Mouse (Mus musculus): ENCODE measurements around the gene Tmem255b. TPM values are rescaled to one million over a fixed set of nuclear protein-coding genes. Genes with fewer than 3 reads are reported as not detected.

The Tmem255b gene
- polyA plus RNA-seq, 1 experiment from 2014 or later = 0.62 TPM

DNA sequence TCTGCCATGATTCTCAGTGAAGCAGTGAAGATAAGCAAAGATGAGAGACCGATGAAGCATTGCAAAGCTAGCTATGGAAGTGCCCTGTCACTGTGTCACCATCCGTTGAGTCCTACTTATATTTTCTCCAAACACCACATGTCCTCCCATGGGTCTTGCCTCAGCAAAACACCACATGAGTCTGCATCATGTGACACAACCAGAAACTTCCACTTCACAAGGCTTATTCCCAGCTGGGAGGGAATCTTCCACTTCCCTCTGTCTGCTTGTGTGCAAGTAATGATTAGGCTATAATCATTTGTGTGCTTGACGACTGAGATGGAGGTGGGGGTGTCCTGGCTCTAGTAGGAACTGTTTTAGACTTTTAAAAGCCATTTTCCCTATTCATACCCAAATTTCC lies 66.2 kb downstream of the Tmem255b start:
- H3K36me3 ChIP-seq = no peaks in the 10 kb centered on the region
- no peaks in the 10 kb centered on the region for H3K4me1 ChIP-seq (replicated peaks)
- H3K9ac ChIP-seq = no peak overlapping the region
- no peak overlapping the region for H3K27ac ChIP-seq
- WGBS = 81% methylated on average over 3 of the region's 3 CpGs
- H3K9me3 ChIP-seq = no peaks in the 10 kb centered on the region
- no peaks in the 10 kb centered on the region for H3K27me3 ChIP-seq
- H3K4me3 ChIP-seq = no peak overlapping the region
- no peak overlapping the region for H3K4me2 ChIP-seq
- no peak for ATAC-seq (ENCODE audit: low FRiP score)

- no peak overlapping the region for H3K4me3 ChIP-seq
- H3K9me3 ChIP-seq = no peaks in the 10 kb centered on the region
- no peak overlapping the region for H3K27ac ChIP-seq
- H3K4me2 ChIP-seq = no peak overlapping the region
- H3K27me3 ChIP-seq = no peaks in the 10 kb centered on the region
- no peak overlapping the region for H3K9ac ChIP-seq
- H3K36me3 ChIP-seq = no peaks in the 10 kb centered on the region
- no peak for ATAC-seq (ENCODE audit: low FRiP score)
- 89% methylated on average over 8 of the region's 8 CpGs for WGBS
- H3K4me1 ChIP-seq (replicated peaks) = no peaks in the 10 kb centered on the region
Observed at GRCm38 (mm10) chr8:13503936-13504606, 69.1 kb downstream of the Tmem255b start.

- no peak for ATAC-seq (ENCODE audit: low FRiP score)
- Histone ChIP-seq H3K9me3 (no peaks in the 10 kb centered on the region), H3K4me3 (no peak overlapping the region), H3K9ac (no peak overlapping the region), H3K4me2 (no peak overlapping the region), H3K4me1 (replicated peaks) (no peaks in the 10 kb centered on the region), H3K36me3 (no peaks in the 10 kb centered on the region), H3K27ac (no peak overlapping the region), H3K27me3 (no peaks in the 10 kb centered on the region)
Observed at GRCm38 (mm10) chr8:13504894-13505674, 70.1 kb downstream of the Tmem255b start.

DNA sequence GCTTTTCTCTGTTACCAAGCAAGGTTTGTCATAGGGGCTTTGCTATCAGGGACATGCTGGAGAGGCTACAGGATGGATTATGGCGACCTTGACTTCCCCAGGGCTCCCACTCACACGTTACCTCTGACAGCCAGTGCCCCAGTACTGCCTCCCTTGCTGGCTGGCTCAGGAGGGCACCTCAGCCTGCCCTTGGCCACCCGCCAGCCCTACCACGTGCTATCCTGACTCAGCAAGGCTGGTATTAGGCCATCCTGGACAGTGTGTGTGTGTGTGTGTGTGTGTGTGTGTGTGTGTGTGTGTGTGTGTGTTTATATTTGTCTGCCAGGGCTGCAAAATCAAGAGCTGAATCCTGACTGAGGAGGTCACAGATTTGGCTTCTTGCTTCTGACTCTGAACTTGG lies 71.9 kb downstream of the Tmem255b start:
- WGBS = 49% methylated on average over 4 of the region's 4 CpGs
- H3K27ac ChIP-seq = no peak overlapping the region

DNA sequence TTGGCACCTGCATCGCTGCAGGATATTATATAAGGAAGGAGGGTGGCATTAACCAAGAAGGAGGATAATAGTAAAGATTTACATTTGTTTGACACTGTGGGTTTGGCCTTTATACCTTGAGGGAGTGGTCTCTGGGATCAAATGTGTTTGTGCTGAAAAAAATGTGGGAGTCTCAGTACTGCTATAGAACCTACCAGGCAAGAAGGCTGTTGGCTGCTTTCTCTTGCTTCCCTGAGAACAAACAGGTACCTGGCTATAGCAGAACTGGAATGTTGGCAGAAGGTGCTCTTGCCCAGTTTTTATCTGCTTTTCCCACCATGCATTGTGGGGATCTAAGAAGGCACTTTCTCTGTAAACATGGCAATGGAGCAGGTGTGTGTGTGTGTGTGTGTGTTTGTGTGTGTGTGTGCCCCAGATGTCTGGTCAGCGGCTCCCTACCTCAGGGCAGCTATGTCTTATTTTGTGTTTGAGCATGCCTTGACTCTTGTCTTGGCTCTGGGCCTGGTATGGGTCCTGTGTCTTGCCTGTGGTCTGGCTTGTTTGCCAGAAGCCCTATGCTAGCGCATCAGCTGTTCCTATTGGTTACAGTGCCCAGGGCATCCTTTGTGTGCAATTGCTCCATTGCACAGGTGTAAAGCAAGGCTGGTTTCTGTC lies 72.4 kb downstream of the Tmem255b start:
- H3K4me1 ChIP-seq (replicated peaks) = no peaks in the 10 kb centered on the region
- H3K27ac ChIP-seq = no peak overlapping the region
- no peaks in the 10 kb centered on the region for H3K36me3 ChIP-seq
- H3K9me3 ChIP-seq = no peaks in the 10 kb centered on the region
- WGBS = 81% methylated on average over 3 of the region's 3 CpGs
- no peak overlapping the region for H3K4me2 ChIP-seq
- no peaks in the 10 kb centered on the region for H3K27me3 ChIP-seq
- no peak overlapping the region for H3K9ac ChIP-seq
- no peak overlapping the region for H3K4me3 ChIP-seq
- ATAC-seq (ENCODE audit: low FRiP score) = no peak

More for the DNA sequence above, 71.9 kb downstream of the Tmem255b start:
- H3K4me2 ChIP-seq = no peak overlapping the region
- no peak overlapping the region for H3K9ac ChIP-seq
- H3K27me3 ChIP-seq = no peaks in the 10 kb centered on the region
- ATAC-seq (ENCODE audit: low FRiP score) = no peak
- H3K36me3 ChIP-seq = no peaks in the 10 kb centered on the region
- no peaks in the 10 kb centered on the region for H3K9me3 ChIP-seq
- H3K4me3 ChIP-seq = no peak overlapping the region
- no peaks in the 10 kb centered on the region for H3K4me1 ChIP-seq (replicated peaks)

GRCm38 (mm10) chr8:13512016-13512415 lies 77.0 kb downstream of the Tmem255b start:
- Histone ChIP-seq H3K9me3 (no peaks in the 10 kb centered on the region), H3K4me1 (replicated peaks) (no peaks in the 10 kb centered on the region), H3K4me2 (no peak overlapping the region), H3K9ac (no peak overlapping the region), H3K36me3 (no peaks in the 10 kb centered on the region), H3K4me3 (no peak overlapping the region), H3K27ac (no peak overlapping the region), H3K27me3 (no peaks in the 10 kb centered on the region)
- WGBS = 75% methylated on average over 5 of the region's 5 CpGs
- ATAC-seq (ENCODE audit: low FRiP score) = no peak

GRCm38 (mm10) chr8:13512677-13513076 lies 77.7 kb downstream of the Tmem255b start:
- no peaks in the 10 kb centered on the region for H3K27me3 ChIP-seq
- no peak for ATAC-seq (ENCODE audit: low FRiP score)
- no peak overlapping the region for H3K27ac ChIP-seq
- H3K36me3 ChIP-seq = no peaks in the 10 kb centered on the region
- no peaks in the 10 kb centered on the region for H3K4me1 ChIP-seq (replicated peaks)
- WGBS = 81% methylated on average over 6 of the region's 6 CpGs
- no peak overlapping the region for H3K4me3 ChIP-seq
- no peak overlapping the region for H3K9ac ChIP-seq
- H3K4me2 ChIP-seq = no peak overlapping the region
- H3K9me3 ChIP-seq = no peaks in the 10 kb centered on the region

- no peak for ATAC-seq (ENCODE audit: low FRiP score)
- 86% methylated on average over 5 of the region's 5 CpGs for WGBS
- Histone ChIP-seq H3K36me3 (no peaks in the 10 kb centered on the region), H3K4me2 (no peak overlapping the region), H3K27ac (no peak overlapping the region), H3K27me3 (no peaks in the 10 kb centered on the region), H3K4me3 (no peak overlapping the region), H3K4me1 (replicated peaks) (no peaks in the 10 kb centered on the region), H3K9me3 (no peaks in the 10 kb centered on the region), H3K9ac (no peak overlapping the region)
Observed at GRCm38 (mm10) chr8:13513556-13514370, 78.8 kb downstream of the Tmem255b start.

GRCm38 (mm10) chr8:13516011-13516442 lies 81.0 kb downstream of the Tmem255b start:
- no peaks in the 10 kb centered on the region for H3K9me3 ChIP-seq
- H3K36me3 ChIP-seq = no peaks in the 10 kb centered on the region
- no peak for ATAC-seq (ENCODE audit: low FRiP score)
- H3K4me3 ChIP-seq = no peak overlapping the region
- H3K27ac ChIP-seq = no peak overlapping the region
- WGBS = 88% methylated on average over 7 of the region's 7 CpGs
- H3K4me1 ChIP-seq (replicated peaks) = no peaks in the 10 kb centered on the region
- no peak overlapping the region for H3K9ac ChIP-seq
- no peaks in the 10 kb centered on the region for H3K27me3 ChIP-seq
- no peak overlapping the region for H3K4me2 ChIP-seq

DNA sequence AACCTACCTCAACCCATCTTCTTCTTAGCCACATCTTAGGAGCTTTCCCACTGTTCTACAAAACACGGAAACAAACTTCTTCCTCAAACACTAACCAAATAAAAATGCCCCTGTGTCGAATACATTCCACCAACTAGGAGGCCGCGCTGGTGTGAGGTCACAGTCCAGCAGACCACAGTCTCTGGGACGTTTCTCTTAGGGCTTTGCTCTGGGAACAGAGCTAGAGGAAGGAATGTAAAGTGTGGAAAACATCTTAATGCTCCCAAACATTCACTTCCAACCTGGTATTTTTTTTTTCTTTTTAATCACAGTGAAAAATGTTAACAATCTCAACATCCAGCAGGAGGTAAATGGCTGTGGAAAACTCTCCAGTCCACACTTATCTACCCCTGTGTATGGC lies 81.7 kb downstream of the Tmem255b start:
- 88% methylated on average over 5 of the region's 5 CpGs for WGBS

DNA sequence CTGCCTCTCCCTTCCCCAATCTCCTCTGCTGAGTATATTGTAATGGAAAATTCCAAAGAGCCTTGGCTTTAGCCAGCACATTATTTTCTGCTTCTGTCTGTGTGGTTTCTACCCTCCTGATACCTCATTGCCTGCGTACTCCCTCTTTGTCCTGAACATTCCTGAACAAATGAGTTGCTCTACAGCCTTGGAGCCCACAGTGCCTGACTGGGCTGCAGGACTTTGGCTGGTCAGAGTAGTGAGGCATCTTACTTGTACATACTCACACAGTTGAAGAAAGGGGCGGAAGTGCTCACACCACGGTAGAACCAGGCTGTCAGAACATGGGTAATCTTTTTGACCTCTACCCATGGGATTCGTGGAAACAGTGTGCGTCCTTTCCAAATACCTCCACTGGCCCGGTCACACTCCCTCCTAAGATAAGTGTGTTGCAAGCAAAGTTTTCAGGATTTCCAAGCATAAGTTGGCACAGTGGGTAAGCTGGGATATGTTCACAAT lies 82.3 kb downstream of the Tmem255b start:
- Histone ChIP-seq H3K27me3 (no peaks in the 10 kb centered on the region), H3K9me3 (no peaks in the 10 kb centered on the region), H3K9ac (no peak overlapping the region), H3K4me1 (replicated peaks) (no peaks in the 10 kb centered on the region), H3K36me3 (no peaks in the 10 kb centered on the region), H3K27ac (no peak overlapping the region), H3K4me2 (no peak overlapping the region), H3K4me3 (no peak overlapping the region)
- WGBS = 90% methylated on average over 6 of the region's 6 CpGs
- ATAC-seq (ENCODE audit: low FRiP score) = no peak

More for the DNA sequence above, 81.7 kb downstream of the Tmem255b start:
- no peak overlapping the region for H3K4me3 ChIP-seq
- no peak overlapping the region for H3K9ac ChIP-seq
- H3K9me3 ChIP-seq = no peaks in the 10 kb centered on the region
- no peak overlapping the region for H3K4me2 ChIP-seq
- H3K27me3 ChIP-seq = no peaks in the 10 kb centered on the region
- H3K36me3 ChIP-seq = no peaks in the 10 kb centered on the region
- no peak overlapping the region for H3K27ac ChIP-seq
- ATAC-seq (ENCODE audit: low FRiP score) = no peak
- no peaks in the 10 kb centered on the region for H3K4me1 ChIP-seq (replicated peaks)
